Mouse (Mus musculus): Measurements from ENCODE around the gene Vmn2r9.
"Not testable (repeated sequence)": the region's sequence is repeated elsewhere in the genome, so short reads cannot be mapped to it uniquely, and the experiment has no call there.

GRCm38 (mm10) chr5:108808750-108809149 lies 43.7 kb downstream of the Vmn2r9 start, which contains the start of gene Vmn2r8:
- TF ChIP-seq GATA1 (IDR thresholded peaks at IDR 0.05; ENCODE audit: borderline replicate concordance, low read length); FLI1 (IDR thresholded peaks at IDR 0.05; ENCODE audit: low read length): not testable (repeated sequence)
